Mouse (Mus musculus): ENCODE measurements at regions not wholly inside any gene's neighbourhood (a gene's known extent, or its start where the extent isn't known, plus 50 kb on each side); places are given as distances from the start of the nearest gene placed in this dataset.

GRCm38 (mm10) chr10:37907731-37908130, 769.0 kb upstream of the Marcks start:
- no peak for DNase-seq (ENCODE audit: low spot score)
- no peak overlapping the region for H3K9ac ChIP-seq (replicated peaks; ENCODE audit: low read depth)
- no peak for ATAC-seq
- no peaks in the 10 kb centered on the region for H3K4me1 ChIP-seq (ENCODE audit: insufficient read depth, low read depth, low read length)
- TF ChIP-seq EP300 (IDR thresholded peaks at IDR 0.05) (no peak), CTCF (IDR thresholded peaks at IDR 0.05) (no peak)
- no peaks in the 10 kb centered on the region for H3K36me3 ChIP-seq (ENCODE audit: insufficient read depth, low read length)
- no peaks in the 10 kb centered on the region for H3K9me3 ChIP-seq (ENCODE audit: low read length)
- H3K27me3 ChIP-seq (replicated peaks; ENCODE audit: insufficient read depth, low read length) = no peaks in the 10 kb centered on the region
- H3K4me3 ChIP-seq (ENCODE audit: low read depth, low read length) = no peak overlapping the region
- WGBS = 37% methylated on average over 1 of the region's 1 CpGs
- H3K4me2 ChIP-seq (replicated peaks; ENCODE audit: low read depth, low read length) = no peak overlapping the region
- H3K27ac ChIP-seq (ENCODE audit: low read length) = no peak overlapping the region

- no peak overlapping the region for H3K27ac ChIP-seq (ENCODE audit: low read length)
- ATAC-seq (no peak), DNase-seq (ENCODE audit: low spot score) (peak; percentile 23)
- TF ChIP-seq EP300 (IDR thresholded peaks at IDR 0.05) (no peak), CTCF (IDR thresholded peaks at IDR 0.05) (no peak)
- H3K9ac ChIP-seq (replicated peaks; ENCODE audit: low read depth) = no peak overlapping the region
- no peaks in the 10 kb centered on the region for H3K9me3 ChIP-seq (ENCODE audit: low read length)
- no peaks in the 10 kb centered on the region for H3K36me3 ChIP-seq (ENCODE audit: insufficient read depth, low read length)
- no peaks in the 10 kb centered on the region for H3K27me3 ChIP-seq (replicated peaks; ENCODE audit: insufficient read depth, low read length)
- H3K4me2 ChIP-seq (replicated peaks; ENCODE audit: low read depth, low read length) = no peak overlapping the region
- H3K4me3 ChIP-seq (ENCODE audit: low read depth, low read length) = no peak overlapping the region
- WGBS = 46% methylated on average over 1 of the region's 1 CpGs
- no peaks in the 10 kb centered on the region for H3K4me1 ChIP-seq (ENCODE audit: insufficient read depth, low read depth, low read length)
Measured at GRCm38 (mm10) chr10:37887961-37888360, 749.2 kb upstream of the Marcks start.

- H3K9ac ChIP-seq (replicated peaks; ENCODE audit: low read depth) = no peak overlapping the region
- no peak for TF ChIP-seq EP300 (IDR thresholded peaks at IDR 0.05)
- TF ChIP-seq CTCF (IDR thresholded peaks at IDR 0.05) = no peak
- H3K4me1 ChIP-seq (ENCODE audit: insufficient read depth, low read depth, low read length) = no peaks in the 10 kb centered on the region
- H3K4me3 ChIP-seq (ENCODE audit: low read depth, low read length) = no peak overlapping the region
- no peak overlapping the region for H3K27ac ChIP-seq (ENCODE audit: low read length)
- no peak overlapping the region for H3K4me2 ChIP-seq (replicated peaks; ENCODE audit: low read depth, low read length)
- WGBS = 77% methylated on average over 5 of the region's 5 CpGs
- H3K27me3 ChIP-seq (replicated peaks; ENCODE audit: insufficient read depth, low read length) = no peaks in the 10 kb centered on the region
- ATAC-seq (no peak), DNase-seq (ENCODE audit: low spot score) (no peak)
- no peaks in the 10 kb centered on the region for H3K36me3 ChIP-seq (ENCODE audit: insufficient read depth, low read length)
- H3K9me3 ChIP-seq (ENCODE audit: low read length) = no peaks in the 10 kb centered on the region
Measured at GRCm38 (mm10) chr10:37880841-37881240, 742.1 kb upstream of the Marcks start.

- Histone ChIP-seq H3K9ac (replicated peaks; ENCODE audit: low read depth) (no peak overlapping the region), H3K4me1 (ENCODE audit: insufficient read depth, low read depth, low read length) (no peaks in the 10 kb centered on the region), H3K27me3 (replicated peaks; ENCODE audit: insufficient read depth, low read length) (no peaks in the 10 kb centered on the region), H3K27ac (ENCODE audit: low read length) (no peak overlapping the region), H3K4me2 (replicated peaks; ENCODE audit: low read depth, low read length) (no peak overlapping the region), H3K9me3 (ENCODE audit: low read length) (no peaks in the 10 kb centered on the region), H3K36me3 (ENCODE audit: insufficient read depth, low read length) (no peaks in the 10 kb centered on the region), H3K4me3 (ENCODE audit: low read depth, low read length) (no peak overlapping the region)
- WGBS = 62% methylated on average over 2 of the region's 2 CpGs
- no peak for TF ChIP-seq CTCF (IDR thresholded peaks at IDR 0.05)
- DNase-seq (ENCODE audit: low spot score) (no peak), ATAC-seq (no peak)
Measured at GRCm38 (mm10) chr10:37873925-37874324, 735.2 kb upstream of the Marcks start.

- Histone ChIP-seq H3K27ac (ENCODE audit: low read length) (no peak overlapping the region), H3K9me3 (ENCODE audit: low read length) (no peaks in the 10 kb centered on the region), H3K4me1 (ENCODE audit: insufficient read depth, low read depth, low read length) (no peaks in the 10 kb centered on the region), H3K9ac (replicated peaks; ENCODE audit: low read depth) (no peak overlapping the region), H3K36me3 (ENCODE audit: insufficient read depth, low read length) (no peaks in the 10 kb centered on the region), H3K4me2 (replicated peaks; ENCODE audit: low read depth, low read length) (no peak overlapping the region), H3K27me3 (replicated peaks; ENCODE audit: insufficient read depth, low read length) (no peaks in the 10 kb centered on the region), H3K4me3 (ENCODE audit: low read depth, low read length) (no peak overlapping the region)
- no peak for TF ChIP-seq CTCF (IDR thresholded peaks at IDR 0.05)
- TF ChIP-seq EP300 (IDR thresholded peaks at IDR 0.05) = no peak
- ATAC-seq (0 out of 2 replicates have a peak, but pooled peaks have one; percentile 44), DNase-seq (ENCODE audit: low spot score) (no peak)
- WGBS = 40% methylated on average over 4 of the region's 4 CpGs
Measured at GRCm38 (mm10) chr10:37861001-37861400, 722.3 kb upstream of the Marcks start.

- H3K4me3 ChIP-seq (ENCODE audit: low read depth, low read length) = no peak overlapping the region
- 71% methylated on average over 1 of the region's 1 CpGs for WGBS
Measured at GRCm38 (mm10) chr10:37849291-37849846, 710.6 kb upstream of the Marcks start.

GRCm38 (mm10) chr10:37842820-37843219, 704.1 kb upstream of the Marcks start:
- WGBS = 70% methylated on average over 5 of the region's 5 CpGs
- DNase-seq (ENCODE audit: low spot score) = no peak

More at GRCm38 (mm10) chr10:37849291-37849846, 710.6 kb upstream of the Marcks start:
- H3K9ac ChIP-seq (replicated peaks; ENCODE audit: low read depth) = no peak overlapping the region
- no peak for ATAC-seq
- H3K4me1 ChIP-seq (ENCODE audit: insufficient read depth, low read depth, low read length) = no peaks in the 10 kb centered on the region
- no peak overlapping the region for H3K4me2 ChIP-seq (replicated peaks; ENCODE audit: low read depth, low read length)
- no peaks in the 10 kb centered on the region for H3K9me3 ChIP-seq (ENCODE audit: low read length)
- no peak overlapping the region for H3K27ac ChIP-seq (ENCODE audit: low read length)
- no peaks in the 10 kb centered on the region for H3K27me3 ChIP-seq (replicated peaks; ENCODE audit: insufficient read depth, low read length)
- no peak for TF ChIP-seq CTCF (IDR thresholded peaks at IDR 0.05)
- no peak for TF ChIP-seq EP300 (IDR thresholded peaks at IDR 0.05)
- no peaks in the 10 kb centered on the region for H3K36me3 ChIP-seq (ENCODE audit: insufficient read depth, low read length)
- no peak for DNase-seq (ENCODE audit: low spot score)

More at GRCm38 (mm10) chr10:37842820-37843219, 704.1 kb upstream of the Marcks start:
- TF ChIP-seq CTCF (IDR thresholded peaks at IDR 0.05) = no peak
- no peak for TF ChIP-seq EP300 (IDR thresholded peaks at IDR 0.05)
- no peak overlapping the region for H3K4me3 ChIP-seq (ENCODE audit: low read depth, low read length)
- H3K27ac ChIP-seq (ENCODE audit: low read length) = no peak overlapping the region
- no peaks in the 10 kb centered on the region for H3K36me3 ChIP-seq (ENCODE audit: insufficient read depth, low read length)
- no peak overlapping the region for H3K4me2 ChIP-seq (replicated peaks; ENCODE audit: low read depth, low read length)
- no peak overlapping the region for H3K9ac ChIP-seq (replicated peaks; ENCODE audit: low read depth)
- H3K4me1 ChIP-seq (ENCODE audit: insufficient read depth, low read depth, low read length) = no peaks in the 10 kb centered on the region
- no peaks in the 10 kb centered on the region for H3K9me3 ChIP-seq (ENCODE audit: low read length)
- no peaks in the 10 kb centered on the region for H3K27me3 ChIP-seq (replicated peaks; ENCODE audit: insufficient read depth, low read length)
- ATAC-seq = no peak
